Mouse (Mus musculus): Measurements from ENCODE around the gene Eif3d. TPM values are rescaled to one million over a fixed set of nuclear protein-coding genes. Genes with fewer than 3 reads are reported as not detected.
A peak's percentile ranks its signal among the peaks of the same experiment; 100 is the strongest.

The Eif3d gene
- total and polyA plus RNA-seq, 3 experiments, result 521 to 738 (median 619) TPM

DNA sequence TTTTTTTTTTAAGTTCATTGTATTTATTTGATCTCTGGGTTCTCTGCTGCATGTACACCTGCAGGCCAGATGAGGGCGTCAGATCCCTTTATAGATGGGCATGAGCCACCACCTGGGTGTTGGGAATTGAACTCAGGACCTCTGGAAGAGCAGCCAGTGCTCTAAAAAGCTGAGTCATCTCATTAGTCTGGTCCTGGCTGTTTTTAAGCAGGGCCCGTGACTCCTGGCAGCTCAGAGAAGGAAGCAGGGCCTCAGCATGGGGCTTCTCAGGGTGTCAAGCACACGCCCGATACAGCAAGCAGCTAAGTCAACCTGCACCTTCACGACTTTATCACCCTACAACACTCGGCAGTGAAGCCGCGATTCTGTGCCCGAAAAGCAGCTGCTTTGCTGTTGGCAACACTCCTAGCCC, 5.5 kb downstream of the Eif3d start:
- TF ChIP-seq MXI1 (IDR thresholded peaks at IDR 0.05; ENCODE audit: low read depth, low read length) (peak; percentile 55; the same call in 1 of the 2 replicates), MEF2A (IDR thresholded peaks at IDR 0.05; ENCODE audit: extremely low read depth, insufficient replicate concordance, low read depth, low read length, poor library complexity, severe bottlenecking) (no peak), JUND (IDR thresholded peaks at IDR 0.05; ENCODE audit: low read depth, low read length) (no peak), TBP (IDR thresholded peaks at IDR 0.05; ENCODE audit: low read depth, low read length) (peak; percentile 36; the same call in 1 of the 2 replicates), MAFK (IDR thresholded peaks at IDR 0.05; ENCODE audit: borderline replicate concordance, low read depth, low read length) (peak; percentile 69; the same call in 1 of the 2 replicates), CTCF (IDR thresholded peaks at IDR 0.05 in 2 of 3, conservative IDR thresholded peaks at IDR 0.05 in 1 of 3; ENCODE audit: control insufficient read depth in 1 of 3, insufficient read depth in 1 of 3, low read depth in 2 of 3, low read length in 3 of 3, poor library complexity in 1 of 3, severe bottlenecking in 1 of 3) (peak in 1 of 3 experiments; percentile 10; a peak in 1 of 6 replicates), EP300 (IDR thresholded peaks at IDR 0.05; ENCODE audit: low read depth in 1 of 2, low read length in 2 of 2) (peak; percentile 28 to 65; a peak in 3 of 4 replicates), TAL1 (IDR thresholded peaks at IDR 0.05; ENCODE audit: low read length) (peak; percentile 69), POLR2A (IDR thresholded peaks at IDR 0.05; ENCODE audit: control insufficient read depth in 1 of 2, insufficient read depth in 1 of 2, low read depth in 1 of 2, low read length in 2 of 2, poor library complexity in 1 of 2) (peak in 1 of 2 experiments; percentile 33; a peak in 1 of 4 replicates), ETS1 (IDR thresholded peaks at IDR 0.05; ENCODE audit: low read depth, low read length) (peak; percentile 71), TCF12 (IDR thresholded peaks at IDR 0.05; ENCODE audit: low read depth, low read length) (peak; percentile 77), MYC (IDR thresholded peaks at IDR 0.05; ENCODE audit: low read depth, low read length) (no peak), GATA1 (IDR thresholded peaks at IDR 0.05; ENCODE audit: low read depth, low read length) (peak; percentile 37; the same call in 1 of the 2 replicates), BHLHE40 (IDR thresholded peaks at IDR 0.05; ENCODE audit: borderline replicate concordance, low read depth, low read length) (no peak), NRF1 (IDR thresholded peaks at IDR 0.05; ENCODE audit: insufficient read depth, low read depth, low read length, poor library complexity, severe bottlenecking) (no peak)
- Histone ChIP-seq H3K4me1 (ENCODE audit: control insufficient read depth in 1 of 2, insufficient read depth in 2 of 2, low read length in 2 of 2) (peaks cover 0 to 14% of the 10 kb centered on the region in 2 experiments; a peak in 3 of 4 replicates), H3K27ac (ENCODE audit: control insufficient read depth, low read depth, low read length) (peak overlapping the region; percentile 10; the same call in 1 of the 2 replicates), H3K9me3 (replicated peaks; ENCODE audit: insufficient read depth, low read length) (no peaks in the 10 kb centered on the region), H3K4me3 (ENCODE audit: control insufficient read depth in 1 of 2, insufficient read depth in 1 of 2, low read depth in 2 of 2, low read length in 2 of 2) (no peak overlapping the region), H3K9ac (ENCODE audit: control insufficient read depth, low read depth, low read length, poor library complexity, severe bottlenecking) (no peak overlapping the region), H3K79me2 (ENCODE audit: control insufficient read depth, insufficient read depth, low read length, poor library complexity) (peaks cover 24% of the 10 kb centered on the region), H3K27me3 (ENCODE audit: control insufficient read depth in 1 of 2, insufficient read depth in 2 of 2, low read length in 2 of 2) (no peaks in the 10 kb centered on the region), H3K36me3 (ENCODE audit: control insufficient read depth in 1 of 2, insufficient read depth in 2 of 2, low read length in 2 of 2) (peaks cover 23 to 39% of the 10 kb centered on the region in 2 experiments)
- peak; percentile 83 for DNase-seq (ENCODE audit: low read depth, low spot score)

- no peak overlapping the region for H3K4me3 ChIP-seq (ENCODE audit: control insufficient read depth in 1 of 2, insufficient read depth in 1 of 2, low read depth in 2 of 2, low read length in 2 of 2)
- H3K27me3 ChIP-seq (ENCODE audit: control insufficient read depth in 1 of 2, insufficient read depth in 2 of 2, low read length in 2 of 2), result no peaks in the 10 kb centered on the region
- H3K79me2 ChIP-seq (ENCODE audit: control insufficient read depth, insufficient read depth, low read length, poor library complexity), result peaks cover 2% of the 10 kb centered on the region; the same call in 1 of the 2 replicates
- no peak overlapping the region for H3K9ac ChIP-seq (ENCODE audit: control insufficient read depth, low read depth, low read length, poor library complexity, severe bottlenecking)
- H3K27ac ChIP-seq (ENCODE audit: control insufficient read depth, low read depth, low read length), result no peak overlapping the region
- TF ChIP-seq POLR2AphosphoS2 (IDR thresholded peaks at IDR 0.05; ENCODE audit: low read length), result peak; percentile 75
- no peak for TF ChIP-seq TAL1 (IDR thresholded peaks at IDR 0.05; ENCODE audit: low read length)
- TF ChIP-seq GATA1 (IDR thresholded peaks at IDR 0.05; ENCODE audit: low read depth, low read length), result no peak
- no peak for TF ChIP-seq MXI1 (IDR thresholded peaks at IDR 0.05; ENCODE audit: low read depth, low read length)
- peaks cover 15 to 33% of the 10 kb centered on the region in 2 experiments for H3K36me3 ChIP-seq (ENCODE audit: control insufficient read depth in 1 of 2, insufficient read depth in 2 of 2, low read length in 2 of 2)
- H3K4me1 ChIP-seq (ENCODE audit: control insufficient read depth in 1 of 2, insufficient read depth in 2 of 2, low read length in 2 of 2), result peaks cover 0 to 8% of the 10 kb centered on the region in 2 experiments; a peak in 3 of 4 replicates
- DNase-seq (ENCODE audit: low read depth, low spot score), result no peak
- H3K9me3 ChIP-seq (replicated peaks; ENCODE audit: insufficient read depth, low read length), result no peaks in the 10 kb centered on the region
These were observed 8.2 kb downstream of the Eif3d start for GRCm38 (mm10) chr15:77962447-77962846.

Measured in MEL (cell line).